Mouse (Mus musculus) CD4-positive, CD25-positive, alpha-beta regulatory T cell, adult 2 months (primary cell): ENCODE measurements around the gene Lrba.

Experiments used
- DNase-seq: peaks from one replicate; pipeline ENCODE4 v3.0.0-alpha.2; 2012; ENCODE audit warnings: low read depth, low spot score

Gene Lrba

DNA sequence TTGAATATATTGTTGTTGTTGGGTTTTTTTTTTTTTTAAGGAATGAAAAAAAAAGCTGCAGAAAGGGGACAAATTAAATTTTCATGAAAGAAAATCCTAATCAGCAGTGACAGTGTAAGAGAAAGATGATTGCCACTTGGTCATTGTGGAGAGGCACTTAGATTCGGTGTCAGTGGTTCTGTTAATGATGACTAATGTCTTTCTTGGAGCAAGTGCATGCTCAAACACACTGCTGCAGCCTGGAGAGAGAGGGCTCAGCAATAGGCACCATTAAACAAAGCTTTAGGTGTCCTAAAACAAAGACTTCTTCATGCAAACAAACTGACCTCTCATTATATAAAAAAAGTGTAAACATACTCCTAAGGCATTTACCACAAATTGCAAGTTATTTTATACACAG lies 334.5 kb downstream of the Lrba start:
- DNase-seq: no peak

DNA sequence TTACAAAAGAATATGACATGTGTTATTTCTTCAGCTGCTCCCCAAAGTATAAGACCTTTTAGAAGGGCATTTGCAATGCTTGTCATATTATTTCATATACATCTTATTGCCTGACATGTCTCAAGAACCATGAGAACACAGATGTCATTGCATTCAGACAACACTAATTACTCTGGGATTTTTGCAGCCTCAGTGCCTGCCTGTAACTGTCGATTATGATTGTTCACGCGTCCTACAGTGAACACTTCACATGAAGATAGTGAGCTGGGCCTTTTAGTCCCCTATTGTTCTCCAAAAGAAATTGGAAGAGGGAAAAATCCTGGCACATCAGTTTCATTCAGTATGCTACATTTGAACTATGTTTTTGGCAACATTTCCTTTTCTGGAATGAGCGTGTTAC lies 335.2 kb downstream of the Lrba start:
- DNase-seq: no peak

DNA sequence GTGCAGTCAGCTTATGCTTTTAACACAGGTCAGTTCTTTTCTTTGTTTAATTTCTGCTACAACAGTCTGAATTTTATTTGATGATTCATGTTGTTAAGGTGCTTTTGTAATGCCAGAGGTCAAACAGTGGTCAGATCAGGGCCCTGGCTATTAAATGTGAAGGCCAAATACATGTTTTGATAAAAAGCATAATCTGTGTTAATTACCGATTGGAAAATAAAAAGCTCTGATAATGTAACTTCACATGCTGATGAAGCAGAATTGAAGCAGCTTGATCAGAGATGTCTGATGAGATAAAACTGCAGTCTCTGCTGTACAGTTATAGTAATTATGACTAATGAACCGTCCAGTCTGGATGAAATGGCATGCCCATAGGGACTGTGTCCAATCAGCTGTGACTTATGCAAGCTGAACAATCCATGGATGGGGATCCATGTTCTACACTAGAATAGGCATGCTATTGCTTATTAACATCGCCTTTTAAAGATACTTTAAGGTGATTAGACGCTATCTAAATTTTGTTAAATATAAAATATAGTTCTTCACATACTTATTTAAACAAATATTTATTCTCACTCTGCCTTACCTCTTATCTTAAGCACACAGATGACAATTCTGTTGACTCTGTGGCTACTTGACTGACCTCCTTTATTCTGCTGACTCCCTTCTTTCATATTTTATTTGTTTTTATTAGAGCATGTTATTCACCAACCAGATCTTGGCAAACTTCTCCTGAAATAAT lies 336.0 kb downstream of the Lrba start:
- DNase-seq: no peak

DNA sequence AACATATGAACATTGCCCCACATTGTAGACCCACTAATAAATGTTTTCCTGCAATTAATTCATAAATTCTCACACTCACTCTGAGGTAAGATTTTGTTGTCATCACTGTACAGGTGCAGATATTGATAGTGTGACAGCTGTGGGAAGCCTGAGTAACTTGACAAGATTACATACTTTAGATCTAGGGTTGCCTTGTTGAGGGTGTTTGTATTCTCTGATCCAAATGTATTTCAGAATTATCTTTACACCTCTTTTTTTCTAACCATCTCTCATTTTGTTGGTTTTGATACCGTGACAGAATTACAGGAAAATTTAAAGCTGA lies 336.5 kb downstream of the Lrba start:
- DNase-seq: no peak

DNA sequence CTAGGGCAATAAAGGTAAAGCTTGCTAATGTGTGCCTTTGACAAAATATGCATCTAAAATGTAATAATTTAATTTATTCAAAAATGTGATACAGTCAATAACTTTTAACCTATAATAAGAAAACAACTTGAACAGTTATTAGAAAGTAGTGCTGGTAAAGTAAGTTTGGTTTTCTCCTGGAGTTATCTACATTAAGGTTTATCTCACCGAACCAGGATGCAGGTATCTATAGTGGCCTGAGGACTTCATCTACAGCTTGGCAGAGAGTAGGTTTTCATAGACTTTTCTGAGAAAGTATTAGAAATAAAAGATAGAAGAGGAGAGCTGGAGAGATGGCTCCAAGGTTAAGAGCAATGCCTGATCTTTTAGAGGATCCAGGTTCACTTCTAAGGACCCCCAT lies 336.9 kb downstream of the Lrba start:
- DNase-seq: no peak

DNA sequence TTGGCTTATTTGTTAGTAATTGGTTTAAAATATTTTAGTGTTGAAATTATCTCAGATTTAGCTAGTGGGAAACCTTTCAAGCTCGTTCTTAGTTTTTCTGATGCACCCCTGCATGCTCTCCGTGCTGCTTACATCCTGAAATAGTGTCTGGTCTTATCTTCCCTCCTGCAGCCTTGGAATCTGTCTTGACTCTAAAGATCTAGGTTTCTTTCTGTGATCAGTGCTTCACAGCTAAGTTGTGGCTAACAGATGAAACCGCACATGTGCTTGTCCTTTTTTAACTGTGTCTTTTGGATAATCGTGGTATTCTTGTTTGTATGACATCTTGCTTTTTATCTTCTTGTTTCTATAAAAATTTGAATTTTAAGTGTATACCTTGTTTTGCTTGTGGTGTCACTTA lies 342.8 kb downstream of the Lrba start:
- no peak for DNase-seq

DNA sequence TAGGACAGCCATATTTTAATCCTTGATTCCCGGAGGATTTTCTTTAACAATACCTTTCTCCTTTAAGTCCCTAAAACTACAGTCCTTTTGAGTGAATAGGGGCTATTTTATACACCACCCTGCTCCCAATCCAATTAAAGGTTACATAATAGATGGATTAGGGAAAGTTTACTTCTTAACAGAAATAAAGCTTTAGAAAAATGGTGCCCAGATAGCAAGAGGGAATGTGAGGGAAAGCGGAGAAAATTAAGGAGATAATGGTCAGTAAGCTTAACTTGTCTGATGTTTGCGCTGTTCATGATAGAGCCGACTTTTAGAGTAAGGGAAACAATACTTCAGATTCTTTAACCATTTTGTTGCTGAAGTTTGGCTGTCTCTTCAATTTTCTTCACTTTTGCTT lies 347.0 kb downstream of the Lrba start:
- DNase-seq: no peak

DNA sequence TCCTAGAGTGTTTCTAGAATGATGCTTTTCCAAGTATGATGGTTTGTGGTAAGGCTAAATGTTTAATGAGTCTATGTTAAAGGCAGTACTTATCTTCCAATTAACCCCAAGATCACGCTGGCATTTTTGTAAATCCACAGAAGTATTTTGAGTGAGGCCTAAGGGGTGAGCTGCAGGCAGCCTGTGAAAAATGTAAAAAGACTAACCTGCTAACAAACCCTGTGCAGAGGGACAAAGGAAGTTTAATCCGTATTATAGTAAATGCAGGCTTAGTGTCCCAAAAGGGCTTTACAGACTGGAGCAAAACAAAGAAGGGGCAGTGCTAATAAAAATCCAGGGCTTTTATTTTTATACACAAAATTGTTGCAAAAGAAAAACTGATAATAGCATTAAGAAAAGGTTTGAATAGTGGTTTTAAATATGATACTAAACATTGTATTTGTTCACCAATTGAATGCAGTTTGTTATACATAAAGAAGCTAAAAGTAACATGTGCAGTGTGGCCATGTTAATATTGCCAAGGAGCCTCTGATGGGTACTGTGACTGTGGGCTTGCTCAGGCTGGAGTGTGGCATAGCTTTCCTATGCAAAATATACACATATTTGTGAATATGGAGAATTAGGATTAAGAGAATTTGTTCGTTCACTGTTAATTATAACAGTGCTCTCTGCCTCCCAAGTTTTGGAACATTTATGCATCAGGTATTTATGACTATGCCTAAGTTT lies 348.2 kb downstream of the Lrba start:
- no peak for DNase-seq

DNA sequence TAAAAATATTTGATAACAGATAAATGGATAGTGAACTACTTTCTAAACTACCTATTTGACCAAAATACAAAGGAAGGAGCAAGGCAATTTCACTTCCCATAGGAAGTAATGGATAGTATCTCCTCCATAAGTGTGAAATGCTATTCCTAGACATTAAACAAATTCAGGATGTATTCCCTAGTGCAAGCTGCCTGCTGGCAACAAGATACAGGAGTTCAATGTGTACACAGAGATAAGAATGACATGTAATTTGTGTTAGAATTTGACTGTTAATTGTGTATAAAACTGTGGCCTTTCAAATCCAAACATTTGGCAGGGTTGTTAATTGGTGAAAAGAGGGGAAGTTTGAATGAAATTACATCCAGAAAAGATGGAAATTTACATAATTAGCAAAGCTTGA lies 350.8 kb downstream of the Lrba start:
- no peak for DNase-seq

DNA sequence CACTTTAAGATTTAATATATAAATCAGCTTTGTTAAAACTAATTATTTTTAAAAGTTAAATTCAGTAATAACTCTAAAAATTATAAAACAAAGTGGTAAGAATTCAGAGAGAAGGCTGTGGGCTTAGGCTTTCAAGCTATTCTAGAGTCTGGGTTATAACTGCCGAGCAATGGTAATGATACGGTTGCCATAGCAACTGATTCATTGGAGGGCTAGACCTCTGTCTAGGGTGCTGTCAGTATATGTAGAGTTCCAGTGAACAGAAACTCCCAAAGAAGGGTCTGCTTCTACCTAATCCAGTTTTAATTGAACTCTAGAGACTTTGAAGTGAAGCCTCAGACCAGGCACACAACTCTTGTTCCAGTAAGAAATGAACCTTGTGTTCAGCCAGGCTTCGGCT lies 377.8 kb downstream of the Lrba start:
- no peak for DNase-seq

DNA sequence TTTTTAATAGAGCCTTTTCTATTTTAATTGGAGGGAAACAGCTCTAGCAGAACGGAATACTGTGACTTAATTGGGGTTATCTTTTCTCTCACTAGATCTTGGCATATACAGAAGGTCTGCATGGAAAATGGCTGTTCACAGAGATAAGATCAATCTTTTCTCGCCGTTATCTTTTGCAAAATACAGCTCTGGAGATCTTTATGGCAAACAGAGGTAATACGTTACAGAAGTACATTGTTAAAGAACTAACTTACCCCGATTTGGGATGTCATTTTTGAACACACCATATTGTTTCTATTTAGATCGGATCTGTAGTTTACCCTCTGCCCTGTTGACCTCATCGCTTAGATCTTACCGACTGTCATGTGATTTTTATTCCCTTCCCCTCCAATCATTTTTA lies 381.3 kb downstream of the Lrba start:
- DNase-seq: no peak

DNA sequence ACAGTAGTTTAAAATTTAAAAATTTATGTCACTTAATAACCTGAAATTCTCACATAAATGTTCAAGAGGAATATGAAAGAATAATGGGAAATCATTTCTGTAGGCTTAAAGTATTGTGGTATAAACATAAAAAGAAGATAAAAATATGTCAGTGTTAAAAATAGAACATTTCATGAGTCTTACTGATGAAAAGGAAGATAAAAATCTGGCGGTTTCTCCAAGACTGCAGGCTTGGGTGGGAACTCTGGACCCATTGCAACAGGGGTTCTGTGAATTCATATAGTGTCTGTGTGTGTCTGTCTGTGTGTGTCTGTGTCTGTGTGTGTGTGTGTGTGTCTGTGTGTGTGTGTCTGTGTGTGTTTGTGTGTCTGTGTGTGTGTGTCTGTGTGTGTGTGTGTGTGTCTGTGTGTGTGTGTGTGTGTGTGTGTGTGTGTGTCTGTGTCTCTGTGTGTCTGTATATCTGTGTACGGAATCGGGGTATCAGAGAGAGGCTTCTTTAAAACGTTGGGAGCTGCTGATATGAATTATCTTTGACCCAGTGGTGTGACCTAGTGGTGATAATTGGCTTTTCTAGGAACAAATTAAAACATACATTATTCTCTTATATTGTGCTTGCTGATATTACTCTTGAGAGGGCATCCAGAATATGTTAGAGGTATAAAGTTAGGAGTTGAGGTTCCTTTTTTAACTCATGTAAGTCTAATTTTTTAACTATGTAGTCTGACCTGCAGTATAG lies 402.7 kb downstream of the Lrba start:
- DNase-seq: no peak

DNA sequence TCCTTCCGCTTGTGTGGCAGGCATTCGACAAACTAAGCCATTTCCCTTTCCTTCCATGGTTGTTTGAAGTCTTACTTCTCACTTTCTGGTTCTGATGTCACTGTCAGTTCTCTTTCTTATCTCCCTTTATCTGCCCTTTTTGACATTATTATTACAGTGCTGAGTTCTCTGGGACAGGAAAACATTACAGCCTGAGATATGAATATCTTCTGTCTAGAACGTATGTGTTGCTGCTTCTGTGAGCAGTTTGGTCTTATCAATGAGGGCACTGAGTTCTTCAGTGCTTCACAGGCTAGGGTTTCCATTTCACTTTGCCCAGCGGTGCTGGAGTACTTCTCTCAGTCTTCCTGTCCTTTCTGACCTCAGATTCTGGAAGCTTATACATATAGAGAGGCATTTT lies 404.9 kb downstream of the Lrba start:
- DNase-seq: no peak

DNA sequence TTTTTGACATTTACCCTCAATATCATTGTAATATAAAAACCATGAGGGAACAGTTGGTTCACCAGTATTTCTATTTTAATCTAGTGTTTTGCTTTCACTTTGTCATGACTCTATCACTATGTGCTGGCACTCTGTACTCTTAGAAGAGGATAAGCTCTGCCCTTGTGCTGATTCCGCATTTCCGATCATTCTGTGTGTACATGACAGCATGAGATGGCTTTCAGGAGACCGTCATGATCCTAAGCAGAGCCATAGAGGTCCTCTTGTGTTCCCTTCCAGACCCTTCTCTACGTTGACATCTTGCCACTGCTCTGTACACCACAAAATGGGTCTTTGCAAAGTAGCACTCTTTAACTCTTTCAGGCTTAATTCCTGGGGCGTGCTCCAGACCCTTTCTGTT lies 411.0 kb downstream of the Lrba start:
- no peak for DNase-seq

DNA sequence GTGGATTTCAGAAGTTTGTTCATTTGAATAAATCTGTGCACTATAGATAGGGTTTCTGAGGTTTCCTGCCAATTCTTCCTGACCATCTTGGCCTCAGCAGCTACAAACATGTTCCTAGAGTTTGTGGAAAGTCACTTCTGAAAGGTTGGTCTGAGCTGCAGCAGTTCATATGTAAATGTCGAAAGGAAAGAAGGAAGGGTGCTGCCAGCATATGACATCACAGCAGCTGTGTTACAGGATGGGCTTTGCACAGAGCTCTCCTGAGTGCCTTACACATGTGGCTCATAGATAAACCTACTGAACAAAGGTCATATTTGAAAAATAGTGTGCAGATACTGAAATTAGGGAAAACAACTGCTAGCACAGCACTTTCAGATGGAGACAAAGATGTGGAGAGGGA lies 411.5 kb downstream of the Lrba start:
- DNase-seq: peak; percentile 14

DNA sequence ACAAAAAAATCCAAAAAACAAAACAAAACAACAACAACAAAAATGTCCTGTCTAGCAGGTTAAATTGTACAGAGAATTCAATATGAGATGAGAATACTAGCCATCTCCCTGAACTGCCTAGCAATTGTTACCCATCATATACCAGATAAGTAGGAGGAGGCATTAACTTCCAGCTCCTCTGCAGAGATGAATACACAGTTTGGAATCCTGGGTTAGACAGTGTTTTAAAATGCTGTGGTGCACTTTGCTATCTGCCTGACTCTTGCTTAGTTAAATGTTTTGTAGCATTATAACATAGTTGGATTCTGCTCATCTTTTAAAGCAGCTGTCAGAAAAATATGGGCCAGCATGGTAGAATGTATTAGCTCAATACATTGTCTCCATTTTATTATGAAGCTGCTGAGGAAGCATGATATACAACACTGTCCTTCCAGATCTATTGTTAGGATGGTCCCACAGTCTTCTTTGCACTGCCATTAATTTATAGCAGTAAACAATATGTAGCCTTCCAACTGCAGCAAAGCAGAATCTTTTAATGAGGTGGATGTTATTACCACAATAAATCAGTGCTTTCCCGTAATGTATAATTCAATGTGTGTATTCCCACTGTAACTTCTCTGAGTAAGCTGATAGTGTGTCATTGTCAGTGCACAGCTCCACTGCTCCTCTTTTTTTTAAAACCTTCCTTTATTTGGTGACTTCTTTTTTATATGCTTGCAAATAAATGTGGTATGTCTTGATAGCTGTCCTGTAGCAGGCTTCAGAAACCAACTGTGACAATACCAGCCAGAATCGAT lies 414.3 kb downstream of the Lrba start:
- no peak for DNase-seq

DNA sequence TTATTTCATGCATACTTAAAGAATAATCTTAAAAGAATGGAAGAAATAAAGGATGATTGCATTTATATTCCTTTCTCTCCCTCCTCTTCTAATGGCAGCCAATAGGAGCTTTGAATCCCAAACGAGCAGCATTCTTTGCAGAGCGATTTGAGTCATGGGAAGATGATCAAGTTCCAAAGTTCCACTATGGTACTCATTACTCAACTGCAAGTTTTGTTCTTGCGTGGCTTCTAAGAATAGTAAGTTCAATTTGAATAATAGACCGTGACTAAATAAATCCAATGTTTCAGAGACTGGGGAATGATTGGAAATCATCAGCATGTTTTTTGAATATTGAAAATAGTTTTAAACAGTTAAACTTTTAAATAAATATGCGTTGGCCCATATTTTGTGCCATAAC lies 416.9 kb downstream of the Lrba start:
- DNase-seq: no peak

DNA sequence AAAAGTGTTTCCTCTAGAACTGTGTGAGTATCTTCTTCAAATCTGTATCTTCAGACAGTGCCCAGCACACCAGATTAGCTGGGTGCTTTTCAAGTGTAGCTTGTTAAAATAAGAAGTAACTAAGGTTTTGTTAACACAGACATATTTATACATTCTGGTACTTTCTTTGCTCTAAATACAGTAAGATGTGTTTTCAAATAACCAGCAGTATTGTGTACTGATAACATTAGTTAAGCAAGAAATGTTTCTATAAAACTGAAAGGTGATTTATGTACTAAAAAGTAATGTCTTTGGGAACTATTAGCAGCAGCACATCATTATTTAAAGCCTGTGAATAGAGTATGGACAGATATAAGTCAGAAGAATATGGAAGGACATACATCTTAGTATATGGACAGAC lies 417.3 kb downstream of the Lrba start:
- DNase-seq: no peak

DNA sequence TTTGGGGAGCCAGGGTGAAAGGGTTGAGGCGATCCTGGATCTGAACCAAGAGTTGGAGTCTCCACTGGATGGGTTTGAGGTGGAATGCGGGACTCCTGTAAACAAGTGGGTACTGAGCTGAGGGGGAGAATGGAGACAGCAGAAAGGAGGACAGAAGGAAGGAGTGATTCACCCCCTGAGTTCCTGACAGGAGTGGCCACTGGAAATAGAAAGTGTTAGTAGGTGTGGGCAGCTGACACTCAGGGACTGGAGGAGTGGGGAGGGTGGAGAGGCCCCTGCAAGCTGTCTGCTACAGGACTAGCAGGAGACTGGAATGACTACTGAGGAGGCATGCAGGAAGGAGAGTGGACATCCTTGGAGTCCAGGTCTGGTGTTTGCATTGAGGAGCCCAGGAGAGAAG lies 422.3 kb downstream of the Lrba start:
- DNase-seq: no peak

DNA sequence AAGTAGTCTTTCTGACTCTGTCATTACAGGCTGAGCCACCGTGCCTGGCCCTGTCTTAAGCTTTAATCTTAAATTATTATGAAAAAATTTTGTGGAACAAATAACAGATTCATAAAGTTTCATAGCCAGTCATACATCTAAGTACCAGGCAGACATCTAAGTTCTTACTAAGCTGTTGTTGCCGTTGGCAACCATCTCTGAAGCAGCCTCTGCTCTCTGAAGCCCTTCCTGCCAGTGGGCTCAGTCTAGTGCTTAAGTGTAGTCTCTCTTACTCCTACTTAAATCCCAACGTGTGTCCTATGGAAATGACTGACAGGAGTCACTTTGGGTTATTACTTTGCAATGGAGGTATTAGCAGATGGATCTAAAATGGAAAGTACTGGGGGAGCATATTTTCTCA lies 426.5 kb downstream of the Lrba start:
- DNase-seq: no peak

DNA sequence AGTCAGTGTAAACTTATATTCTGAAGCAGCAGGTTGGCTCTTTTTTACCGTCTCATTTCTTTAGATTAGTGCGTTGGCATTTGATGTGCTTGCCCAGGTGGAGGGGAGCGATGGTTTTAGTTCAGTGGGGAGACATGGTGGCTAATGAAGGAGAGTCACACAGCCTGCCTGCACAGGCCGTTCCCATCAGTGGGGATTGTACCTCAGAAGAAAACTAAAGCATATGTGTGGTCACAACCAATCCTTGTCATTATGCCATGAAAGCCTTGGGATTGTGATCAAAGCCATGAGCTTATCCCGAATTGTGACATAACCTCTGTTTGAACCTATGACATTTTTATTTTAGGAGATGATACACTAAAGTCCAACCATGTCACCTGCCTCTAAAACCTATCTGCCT lies 434.8 kb downstream of the Lrba start:
- DNase-seq: no peak

DNA sequence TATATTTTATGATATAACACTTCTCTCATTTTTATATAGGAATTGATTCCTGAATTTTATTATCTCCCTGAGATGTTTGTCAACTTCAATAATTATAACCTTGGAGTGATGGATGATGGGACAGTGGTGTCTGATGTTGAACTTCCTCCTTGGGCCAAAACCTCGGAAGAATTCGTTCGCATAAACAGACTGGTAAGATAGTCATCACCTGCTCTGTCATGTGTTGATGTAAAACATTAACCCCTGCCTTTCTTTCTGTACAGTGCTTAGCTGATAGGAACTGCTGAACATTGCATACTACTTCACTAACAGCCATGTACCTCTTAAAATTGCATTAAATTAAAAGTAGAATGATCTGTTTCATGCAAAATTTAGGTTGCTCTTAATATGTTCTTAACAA lies 439.9 kb downstream of the Lrba start:
- DNase-seq: no peak
